Mouse (Mus musculus): ENCODE data around the gene Gm29666.

DNA sequence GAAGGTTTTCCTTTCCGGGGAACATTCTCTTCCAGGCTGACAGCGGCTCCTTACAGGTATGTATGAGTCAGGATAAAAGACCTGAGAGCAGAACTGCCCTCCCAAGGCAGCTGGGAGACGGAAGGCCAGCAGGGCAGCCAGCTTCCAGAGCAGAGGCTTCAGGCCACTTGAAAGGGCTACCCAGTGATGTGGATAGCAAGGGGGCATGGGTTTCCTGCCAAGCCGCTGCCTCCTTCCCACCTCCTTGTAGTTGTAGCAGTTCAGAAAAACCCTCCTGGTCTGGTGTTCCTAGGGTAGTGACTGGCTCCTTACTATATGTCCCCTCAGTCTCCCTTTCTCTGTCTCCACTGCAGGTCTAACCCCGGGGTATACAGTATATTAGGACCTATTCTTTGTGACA, 24.5 kb upstream of the Gm29666 start:
- TF ChIP-seq EP300 (IDR thresholded peaks at IDR 0.05; ENCODE audit: low read depth) = no peak
- no peak for TF ChIP-seq CTCF (IDR thresholded peaks at IDR 0.05; ENCODE audit: low read depth)
